Mouse (Mus musculus): ENCODE data around the gene Cd79b. TPM values are rescaled to one million over a fixed set of nuclear protein-coding genes. Genes with fewer than 3 reads are reported as not detected.

Cd79b gene
- polyA plus RNA-seq, 1 experiment from 2014 or later = 4.2 TPM

DNA sequence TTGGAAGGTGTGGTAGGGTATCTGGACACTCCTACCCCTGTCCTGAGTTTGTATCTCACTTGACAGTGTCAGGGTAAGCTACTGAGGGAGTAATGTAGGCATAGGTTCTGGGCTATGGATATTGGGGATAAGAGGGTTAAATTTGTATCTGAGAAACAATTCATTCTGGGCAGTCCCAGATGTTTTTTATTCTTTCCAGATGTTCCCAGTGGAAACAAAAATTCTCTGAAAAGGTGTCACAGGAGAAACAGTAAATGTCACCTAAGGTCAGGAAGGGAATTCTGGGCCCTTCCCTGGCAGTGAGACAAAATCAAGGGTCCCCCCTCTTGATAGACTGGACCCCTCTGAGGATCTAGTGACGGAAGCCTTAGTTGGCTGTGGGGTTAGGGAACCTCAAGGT is 1.9 kb upstream of the Cd79b start:
- no peak overlapping the region for H3K4me2 ChIP-seq
- WGBS = 69% methylated on average over 1 of the region's 1 CpGs
- H3K27ac ChIP-seq = no peak overlapping the region
- H3K9ac ChIP-seq = no peak overlapping the region
- H3K9me3 ChIP-seq = no peaks in the 10 kb centered on the region
- H3K27me3 ChIP-seq = no peaks in the 10 kb centered on the region
- no peak overlapping the region for H3K4me3 ChIP-seq
- H3K4me1 ChIP-seq = peaks cover 19% of the 10 kb centered on the region
- H3K36me3 ChIP-seq = no peaks in the 10 kb centered on the region
- ATAC-seq (ENCODE audit: borderline replicate concordance, extremely low read depth, low FRiP score, low TSS enrichment) = no peak

DNA sequence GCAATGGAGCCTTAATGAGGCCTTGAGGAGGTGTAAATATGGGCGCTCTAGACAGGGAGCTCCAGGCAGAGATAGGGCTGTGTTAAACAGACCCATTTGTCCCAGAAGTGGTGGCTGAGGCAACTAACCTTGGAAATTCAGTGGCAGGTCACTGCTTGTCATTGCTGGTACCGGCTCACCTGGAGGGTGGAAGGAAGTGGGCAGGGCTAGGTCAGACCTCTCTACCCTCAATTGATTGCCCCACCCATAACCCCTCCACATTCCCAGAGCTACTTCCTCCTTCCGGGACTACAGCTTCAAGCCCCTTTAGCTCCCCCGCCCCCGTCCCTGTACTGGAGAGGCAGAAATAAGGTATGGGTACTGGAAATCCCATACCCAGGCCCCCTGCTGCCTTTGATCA is 1.0 kb downstream of the Cd79b start:
- H3K4me2 ChIP-seq = peak overlapping the region; percentile 8; the same call in 1 of the 2 replicates
- WGBS = 37% methylated on average over 5 of the region's 5 CpGs
- H3K36me3 ChIP-seq = no peaks in the 10 kb centered on the region
- ATAC-seq (ENCODE audit: borderline replicate concordance, extremely low read depth, low FRiP score, low TSS enrichment) = peak; percentile 67; the same call in 1 of the 2 replicates
- no peak overlapping the region for H3K9ac ChIP-seq
- H3K4me1 ChIP-seq = peaks cover 17% of the 10 kb centered on the region
- H3K27ac ChIP-seq = 0 out of 2 replicates have a peak overlapping the region, but pooled peaks have one; percentile 15
- no peaks in the 10 kb centered on the region for H3K9me3 ChIP-seq
- H3K4me3 ChIP-seq = no peak overlapping the region
- no peaks in the 10 kb centered on the region for H3K27me3 ChIP-seq

DNA sequence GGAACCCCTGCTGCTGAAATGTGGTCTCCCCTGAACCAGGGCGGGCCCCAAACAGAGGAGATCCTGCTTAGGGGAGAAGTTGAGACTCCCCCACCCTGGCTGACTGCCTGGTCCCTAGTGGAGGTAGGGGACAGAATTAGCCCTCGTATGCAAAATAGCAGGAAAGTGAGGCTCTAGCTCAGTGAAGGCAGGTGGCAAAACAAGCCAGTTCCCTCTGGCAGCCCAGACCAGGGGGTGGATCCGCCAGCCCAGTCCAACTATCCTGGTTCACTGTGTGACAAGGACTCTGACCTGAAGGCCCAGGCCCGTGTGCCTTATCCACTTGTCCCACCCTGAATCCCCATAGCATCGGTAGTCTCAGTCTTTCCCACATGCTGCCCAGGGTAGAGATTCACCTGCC is 4.4 kb downstream of the Cd79b start:
- WGBS = 65% methylated on average over 5 of the region's 5 CpGs
- Histone ChIP-seq H3K4me2 (no peak overlapping the region), H3K36me3 (no peaks in the 10 kb centered on the region), H3K4me3 (no peak overlapping the region), H3K9me3 (no peaks in the 10 kb centered on the region), H3K27ac (no peak overlapping the region), H3K27me3 (no peaks in the 10 kb centered on the region), H3K9ac (no peak overlapping the region), H3K4me1 (peaks cover 19% of the 10 kb centered on the region)
- ATAC-seq (ENCODE audit: borderline replicate concordance, extremely low read depth, low FRiP score, low TSS enrichment) = no peak

DNA sequence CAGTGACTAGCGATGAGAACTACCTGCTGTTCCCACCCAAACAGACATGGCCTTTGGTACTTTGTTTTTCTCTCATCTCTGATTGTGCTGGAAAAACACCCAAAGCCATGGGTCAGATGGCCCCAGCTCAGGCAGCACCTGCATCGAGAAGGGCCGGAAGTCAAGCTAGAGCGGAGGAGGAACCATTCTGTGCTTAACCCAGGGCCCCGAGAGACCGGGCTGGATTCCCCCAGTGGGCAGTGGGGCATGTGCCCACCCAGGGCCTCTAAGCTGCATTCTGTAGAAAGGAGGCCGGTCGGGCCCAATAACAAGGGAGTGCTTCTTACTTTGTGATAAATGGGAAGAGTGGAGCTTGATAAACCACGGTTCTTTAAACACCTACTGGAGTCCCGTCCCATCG is 6.4 kb downstream of the Cd79b start:
- Histone ChIP-seq H3K36me3 (no peaks in the 10 kb centered on the region), H3K4me3 (no peak overlapping the region), H3K4me2 (no peak overlapping the region), H3K4me1 (peaks cover 7% of the 10 kb centered on the region), H3K9ac (no peak overlapping the region), H3K9me3 (no peaks in the 10 kb centered on the region), H3K27me3 (no peaks in the 10 kb centered on the region), H3K27ac (no peak overlapping the region)
- no peak for ATAC-seq (ENCODE audit: borderline replicate concordance, extremely low read depth, low FRiP score, low TSS enrichment)
- WGBS = 60% methylated on average over 11 of the region's 11 CpGs

DNA sequence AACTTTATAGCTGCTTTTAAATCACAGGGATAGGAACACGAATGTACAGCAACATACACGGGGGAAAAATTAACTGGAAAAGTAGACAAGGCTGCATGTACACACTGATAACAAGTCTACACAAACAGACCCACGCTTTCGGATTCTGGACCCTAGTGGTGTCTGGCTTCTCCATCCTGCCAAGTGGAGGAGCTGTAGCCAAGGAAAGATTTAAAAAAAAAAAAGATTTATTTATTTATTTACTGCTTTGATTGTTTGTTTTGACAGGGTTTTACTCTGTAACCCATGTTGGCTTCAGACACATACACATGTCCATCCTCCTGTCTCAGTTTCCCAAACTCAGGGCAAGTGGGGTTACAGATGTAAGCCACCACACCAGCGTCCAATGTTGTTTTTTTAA is 7.1 kb downstream of the Cd79b start:
- H3K36me3 ChIP-seq = no peaks in the 10 kb centered on the region
- H3K4me3 ChIP-seq = no peak overlapping the region
- H3K4me1 ChIP-seq = peaks cover 5% of the 10 kb centered on the region
- ATAC-seq (ENCODE audit: borderline replicate concordance, extremely low read depth, low FRiP score, low TSS enrichment) = no peak
- no peak overlapping the region for H3K27ac ChIP-seq
- 41% methylated on average over 5 of the region's 5 CpGs for WGBS
- H3K9me3 ChIP-seq = no peaks in the 10 kb centered on the region
- H3K27me3 ChIP-seq = no peaks in the 10 kb centered on the region
- H3K4me2 ChIP-seq = no peak overlapping the region
- no peak overlapping the region for H3K9ac ChIP-seq

DNA sequence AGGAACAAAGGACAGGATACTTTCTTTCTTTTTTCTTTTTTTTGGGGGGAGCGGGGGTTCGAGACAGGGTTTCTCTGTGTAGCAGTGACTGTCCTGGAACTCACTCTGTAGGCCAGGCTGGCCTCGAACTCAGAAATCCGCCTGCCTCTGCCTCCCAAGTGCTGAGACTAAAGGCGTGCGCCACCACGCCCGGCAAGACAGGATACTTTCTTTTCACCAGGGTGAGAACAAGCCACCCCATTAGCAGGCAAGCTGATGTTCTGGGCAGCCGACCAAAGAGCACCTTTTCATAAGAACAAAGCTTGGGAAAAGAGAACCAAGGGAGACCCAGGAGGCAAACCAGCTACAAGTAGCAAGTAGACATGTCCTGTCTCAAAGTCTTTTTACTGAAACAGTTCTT is 7.8 kb downstream of the Cd79b start:
- Histone ChIP-seq H3K4me2 (no peak overlapping the region), H3K36me3 (no peaks in the 10 kb centered on the region), H3K27ac (no peak overlapping the region), H3K27me3 (no peaks in the 10 kb centered on the region), H3K9ac (no peak overlapping the region), H3K4me1 (peaks cover 5% of the 10 kb centered on the region), H3K4me3 (no peak overlapping the region), H3K9me3 (no peaks in the 10 kb centered on the region)
- no peak for ATAC-seq (ENCODE audit: borderline replicate concordance, extremely low read depth, low FRiP score, low TSS enrichment)
- 77% methylated on average over 9 of the region's 9 CpGs for WGBS

DNA sequence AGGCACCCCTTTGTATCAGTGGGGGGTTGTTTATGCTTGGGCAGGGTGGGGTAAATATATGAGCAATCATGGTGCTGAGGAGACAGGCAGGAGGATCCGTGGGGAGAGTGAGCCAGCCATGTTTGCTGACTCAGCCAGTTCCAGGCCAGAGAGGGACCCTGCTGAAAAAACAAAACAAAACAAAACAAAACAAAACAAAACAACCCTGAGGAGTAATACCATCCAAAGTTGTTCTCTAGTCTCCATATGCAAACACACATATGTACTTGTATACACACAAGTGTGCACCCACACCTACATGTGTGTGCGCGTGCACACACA is 8.5 kb downstream of the Cd79b start:
- 74% methylated on average over 3 of the region's 3 CpGs for WGBS
- no peak for ATAC-seq (ENCODE audit: borderline replicate concordance, extremely low read depth, low FRiP score, low TSS enrichment)

DNA sequence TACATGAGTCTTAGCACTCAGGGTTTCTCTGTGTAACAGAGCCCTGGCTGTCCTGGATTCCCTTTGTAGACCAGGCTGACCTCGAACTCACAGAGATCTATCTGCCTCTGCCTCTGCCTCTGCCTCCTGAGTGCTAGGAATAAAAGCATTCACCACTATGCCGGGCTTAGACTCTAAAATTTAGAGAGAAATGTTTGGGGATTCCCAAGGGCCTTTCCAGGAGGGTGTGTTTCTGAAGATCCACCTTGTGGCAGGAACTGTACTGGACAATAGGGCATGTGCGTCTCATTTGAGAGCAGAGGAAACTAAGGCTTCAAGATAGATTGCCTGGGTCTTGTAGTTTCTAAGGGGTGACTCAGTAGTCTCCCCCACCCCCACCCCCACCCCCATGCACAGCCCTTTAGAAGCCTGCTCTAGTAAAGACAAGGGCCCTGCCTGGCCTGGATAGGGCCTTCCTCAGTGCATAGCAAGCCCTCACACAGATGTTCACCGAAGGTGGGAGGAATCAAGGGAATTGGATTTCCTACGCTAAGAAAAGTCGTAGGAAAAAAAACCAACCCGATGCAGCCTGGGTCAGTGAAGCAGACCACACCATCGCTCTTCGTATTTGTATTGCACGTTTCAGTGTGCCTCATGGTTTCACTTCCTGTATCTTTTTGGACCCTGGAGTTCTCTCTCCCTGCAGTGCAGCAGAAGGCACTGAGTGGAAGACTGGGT is 9.1 kb downstream of the Cd79b start:
- no peak for ATAC-seq (ENCODE audit: borderline replicate concordance, extremely low read depth, low FRiP score, low TSS enrichment)
- no peak overlapping the region for H3K4me2 ChIP-seq

More for the DNA sequence above, 8.5 kb downstream of the Cd79b start:
- Histone ChIP-seq H3K4me1 (peaks cover 5% of the 10 kb centered on the region), H3K4me2 (no peak overlapping the region), H3K36me3 (no peaks in the 10 kb centered on the region), H3K9me3 (no peaks in the 10 kb centered on the region), H3K27ac (no peak overlapping the region), H3K9ac (no peak overlapping the region), H3K27me3 (no peaks in the 10 kb centered on the region), H3K4me3 (no peak overlapping the region)

DNA sequence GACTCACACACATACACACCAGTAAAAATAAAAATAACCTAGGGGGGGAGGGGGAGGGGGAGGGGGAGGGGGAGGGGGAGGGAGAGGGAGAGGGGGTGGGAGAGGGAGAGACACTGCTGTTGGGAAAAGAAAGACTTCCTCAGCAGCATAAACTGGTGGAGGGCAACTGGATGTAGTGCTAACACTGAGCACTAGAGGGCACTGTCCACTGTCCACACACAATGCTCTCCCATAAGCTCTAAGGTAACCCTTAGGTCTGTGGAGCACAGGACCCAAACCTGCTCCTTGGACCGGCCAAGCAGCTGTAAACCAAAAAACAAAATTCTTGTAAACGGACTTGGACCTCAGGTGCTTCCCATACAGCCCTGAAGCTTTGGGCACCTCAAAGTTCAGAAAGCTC is 11.9 kb downstream of the Cd79b start:
- Histone ChIP-seq H3K4me1 (no peaks in the 10 kb centered on the region), H3K4me3 (no peak overlapping the region), H3K9me3 (no peaks in the 10 kb centered on the region), H3K9ac (no peak overlapping the region), H3K36me3 (no peaks in the 10 kb centered on the region), H3K27ac (no peak overlapping the region), H3K4me2 (no peak overlapping the region), H3K27me3 (no peaks in the 10 kb centered on the region)
- ATAC-seq (ENCODE audit: borderline replicate concordance, extremely low read depth, low FRiP score, low TSS enrichment) = no peak
- WGBS = 9% methylated on average over 2 of the region's 2 CpGs

More for the DNA sequence above, 9.1 kb downstream of the Cd79b start:
- H3K9me3 ChIP-seq = no peaks in the 10 kb centered on the region
- H3K4me1 ChIP-seq = peaks cover 5% of the 10 kb centered on the region
- no peak overlapping the region for H3K4me3 ChIP-seq
- H3K36me3 ChIP-seq = no peaks in the 10 kb centered on the region
- no peak overlapping the region for H3K27ac ChIP-seq
- no peak overlapping the region for H3K9ac ChIP-seq
- WGBS = 80% methylated on average over 10 of the region's 10 CpGs
- no peaks in the 10 kb centered on the region for H3K27me3 ChIP-seq

DNA sequence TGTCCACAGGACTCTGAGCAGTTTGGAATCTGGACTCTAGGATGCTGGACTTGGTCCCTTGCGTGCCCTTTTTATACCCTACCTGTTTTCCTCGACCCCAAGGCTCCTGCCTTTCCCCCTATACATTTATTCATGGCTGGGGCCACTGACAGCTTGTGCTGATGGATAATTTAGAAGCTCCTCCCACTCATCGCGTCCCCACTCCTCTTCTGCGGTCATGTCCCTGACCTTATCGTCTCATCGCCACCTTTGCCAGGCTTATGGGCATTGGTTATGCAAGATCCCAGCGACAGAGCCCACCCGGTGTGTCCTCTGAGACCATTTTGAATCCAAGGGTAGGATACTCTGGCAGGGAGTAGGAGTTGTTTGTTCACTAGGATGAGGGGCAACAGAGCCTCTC is 12.8 kb downstream of the Cd79b start, which contains the start of gene Gh:
Gene Gh (minus strand): TSS at position 101 of the 400 bp plus-strand sequence.
- ATAC-seq (ENCODE audit: borderline replicate concordance, extremely low read depth, low FRiP score, low TSS enrichment) = no peak
- H3K4me1 ChIP-seq = no peaks in the 10 kb centered on the region
- no peak within 1 kb of the TSS for H3K9ac ChIP-seq
- no peak within 1 kb of the TSS for H3K27ac ChIP-seq
- no peak within 1 kb of the TSS for H3K4me3 ChIP-seq
- 76% methylated on average over 9 of the region's 9 CpGs for WGBS
- H3K4me2 ChIP-seq = no peak within 1 kb of the TSS
- no peaks in the 10 kb centered on the region for H3K27me3 ChIP-seq
- no peaks in the 10 kb centered on the region for H3K36me3 ChIP-seq
- no peaks in the 10 kb centered on the region for H3K9me3 ChIP-seq

DNA sequence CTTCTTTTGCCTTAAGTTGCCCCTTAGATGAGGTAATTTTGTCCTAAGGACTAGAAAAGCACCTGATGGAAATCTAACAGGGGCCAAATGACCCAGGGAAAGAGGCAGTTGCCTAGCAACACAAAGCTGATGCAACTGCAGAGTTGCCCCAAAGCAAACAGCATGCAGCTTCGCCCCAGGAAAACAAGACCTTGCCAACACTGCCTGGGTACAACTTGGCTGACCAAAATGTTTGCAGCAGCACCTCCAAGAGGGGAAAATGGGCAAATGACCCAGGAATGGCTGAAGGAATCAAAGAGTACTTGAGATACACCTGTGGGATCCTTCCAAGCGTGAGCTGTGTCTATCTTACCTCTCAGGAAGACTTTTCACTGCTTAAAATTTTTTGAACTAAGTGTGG is 22.7 kb downstream of the Cd79b start:
- Histone ChIP-seq H3K27me3 (no peaks in the 10 kb centered on the region), H3K36me3 (no peaks in the 10 kb centered on the region), H3K9me3 (no peaks in the 10 kb centered on the region), H3K4me2 (no peak overlapping the region), H3K9ac (no peak overlapping the region), H3K4me1 (peaks cover 5% of the 10 kb centered on the region), H3K4me3 (no peak overlapping the region), H3K27ac (no peak overlapping the region)
- ATAC-seq (ENCODE audit: borderline replicate concordance, extremely low read depth, low FRiP score, low TSS enrichment) = no peak
- 75% methylated on average over 2 of the region's 2 CpGs for WGBS

DNA sequence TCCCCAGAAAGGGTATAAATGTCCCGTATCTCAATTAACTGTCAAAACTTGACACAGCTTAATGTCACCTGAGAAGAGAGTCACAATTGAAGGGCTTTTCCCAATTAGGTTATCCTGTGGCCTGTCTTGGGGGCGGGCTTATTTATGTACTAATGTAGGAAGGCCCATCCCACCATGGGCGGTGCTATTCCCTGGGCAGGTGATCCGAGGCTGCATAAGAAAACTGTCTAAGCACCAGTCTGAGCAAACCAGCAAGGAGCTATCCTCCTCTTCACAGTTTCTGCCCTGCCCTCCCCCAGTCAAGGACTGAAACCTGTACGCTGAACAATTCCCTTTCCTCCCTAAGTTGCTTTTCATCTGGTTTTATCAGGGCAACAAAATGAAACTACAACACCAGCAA is 24.2 kb downstream of the Cd79b start:
- no peak overlapping the region for H3K4me3 ChIP-seq
- H3K27ac ChIP-seq = no peak overlapping the region
- no peaks in the 10 kb centered on the region for H3K27me3 ChIP-seq
- H3K4me2 ChIP-seq = no peak overlapping the region
- 84% methylated on average over 5 of the region's 5 CpGs for whole genome bisulfite sequencing
- peaks cover 7% of the 10 kb centered on the region for H3K4me1 ChIP-seq
- ATAC-seq (ENCODE audit: borderline replicate concordance, extremely low read depth, low FRiP score, low TSS enrichment) = no peak
- H3K9me3 ChIP-seq = no peaks in the 10 kb centered on the region
- H3K9ac ChIP-seq = no peak overlapping the region
- no peaks in the 10 kb centered on the region for H3K36me3 ChIP-seq

DNA sequence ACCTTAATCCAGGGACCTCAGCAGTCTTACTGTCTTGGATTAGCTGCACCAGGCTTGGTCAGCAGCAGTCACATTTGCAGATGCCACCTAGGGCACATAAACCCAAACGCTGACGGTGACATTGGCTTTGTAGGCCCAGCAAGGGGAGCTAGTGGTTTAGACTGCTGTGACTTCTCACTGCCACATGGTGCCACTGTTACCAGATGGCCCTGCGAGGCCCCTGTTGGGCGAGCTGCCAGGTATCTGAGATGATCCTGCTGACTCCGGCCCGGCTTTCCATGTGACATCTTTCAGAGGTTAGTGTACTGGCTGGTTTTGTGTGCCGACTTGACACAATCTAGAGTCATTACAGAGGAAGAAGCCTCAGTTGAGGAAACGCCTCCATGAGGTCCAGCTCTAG is 25.2 kb downstream of the Cd79b start:
- H3K9ac ChIP-seq = no peak overlapping the region
- no peak overlapping the region for H3K27ac ChIP-seq
- no peaks in the 10 kb centered on the region for H3K36me3 ChIP-seq
- H3K9me3 ChIP-seq = no peaks in the 10 kb centered on the region
- H3K27me3 ChIP-seq = no peaks in the 10 kb centered on the region
- no peak for ATAC-seq (ENCODE audit: borderline replicate concordance, extremely low read depth, low FRiP score, low TSS enrichment)
- 40% methylated on average over 8 of the region's 8 CpGs for WGBS
- peaks cover 7% of the 10 kb centered on the region for H3K4me1 ChIP-seq
- H3K4me3 ChIP-seq = no peak overlapping the region
- H3K4me2 ChIP-seq = no peak overlapping the region

Data from lung, embryonic 15.5 days (tissue).